Mouse (Mus musculus): ENCODE measurements around the gene Tsen2.

Tsen2 gene

GRCm38 (mm10) chr6:115542341-115542740 is 2.1 kb upstream of the Tsen2 start:
- no peak for DNase-seq

GRCm38 (mm10) chr6:115546276-115546675 is 1.8 kb downstream of the Tsen2 start:
- DNase-seq: peak; percentile 65 to 76

- no peak for DNase-seq
Observed at GRCm38 (mm10) chr6:115555485-115555884, 11.0 kb downstream of the Tsen2 start.

GRCm38 (mm10) chr6:115558176-115558575 is 13.7 kb downstream of the Tsen2 start:
- no peak for DNase-seq

- peak in 1 of 2 experiments; percentile 13 for DNase-seq
Observed at GRCm38 (mm10) chr6:115559651-115560632, 15.5 kb downstream of the Tsen2 start.

GRCm38 (mm10) chr6:115565479-115566045 is 21.1 kb downstream of the Tsen2 start:
- no peak for DNase-seq

GRCm38 (mm10) chr6:115574171-115574570 is 29.7 kb downstream of the Tsen2 start:
- no peak for DNase-seq

GRCm38 (mm10) chr6:115577407-115577806 is 32.9 kb downstream of the Tsen2 start:
- no peak for DNase-seq

GRCm38 (mm10) chr6:115577941-115578340 is 33.5 kb downstream of the Tsen2 start:
- no peak for DNase-seq

- DNase-seq: no peak
Observed at GRCm38 (mm10) chr6:115580810-115581209, 36.3 kb downstream of the Tsen2 start.

- no peak for DNase-seq
Observed at GRCm38 (mm10) chr6:115582328-115583115, 38.1 kb downstream of the Tsen2 start.

GRCm38 (mm10) chr6:115583430-115584125 is 39.1 kb downstream of the Tsen2 start:
- no peak for DNase-seq

- DNase-seq: no peak
Observed at GRCm38 (mm10) chr6:115584176-115584575, 39.7 kb downstream of the Tsen2 start.

- no peak for DNase-seq
Observed at GRCm38 (mm10) chr6:115586321-115586720, 41.9 kb downstream of the Tsen2 start.

GRCm38 (mm10) chr6:115591692-115592359 is 47.4 kb downstream of the Tsen2 start:
- no peak for DNase-seq

GRCm38 (mm10) chr6:115592458-115592857 is 48.0 kb downstream of the Tsen2 start, which contains the start of gene Mkrn2os:
Mkrn2os (minus strand) TSS chr6:115592576.
- no peak for DNase-seq

GRCm38 (mm10) chr6:115593252-115593651 is 48.8 kb downstream of the Tsen2 start:
- no peak for DNase-seq

GRCm38 (mm10) chr6:115594463-115594862 is 50.0 kb downstream of the Tsen2 start:
- no peak for DNase-seq

GRCm38 (mm10) chr6:115595667-115596066 is 51.2 kb downstream of the Tsen2 start:
- no peak for DNase-seq

- peak; percentile 35 to 50 for DNase-seq
Observed at GRCm38 (mm10) chr6:115601322-115601714, 56.9 kb downstream of the Tsen2 start.

GRCm38 (mm10) chr6:115601715-115602523 is 57.5 kb downstream of the Tsen2 start, which contains the start of gene Mkrn2:
Mkrn2 (plus strand) TSS chr6:115601902.
- DNase-seq: peak; percentile 94 to 95

All from cerebellum, postnatal 10 days (tissue).